12 mouse cellular contexts compared by ENCODE assay signal in genomic region chr13:116958776-116959589, GRCm38 (mm10).
"Had no signal": no experiment of that assay in that cellular context is flagged by ENCODE, and none has a peak within 500 bp of the region (broad histone marks: within the 10 kb centered on the region; RNA-seq: fewer than 3 reads in every experiment).

No protein-coding gene starts in this region.

- H3K4me1 ChIP-seq: stomach, embryonic 15.5 days had no signal

- H3K36me3 ChIP-seq: limb, embryonic 13.5 days; midbrain, embryonic 13.5 days; neural tube, embryonic 13.5 days; stomach, embryonic 15.5 days had no signal

- H3K4me3 ChIP-seq: layer of hippocampus, adult 2 months; limb, embryonic 13.5 days; midbrain, embryonic 13.5 days; neural tube, embryonic 13.5 days; stomach, embryonic 15.5 days had no signal

- H3K9ac ChIP-seq: limb, embryonic 13.5 days; liver, embryonic 14.5 days; midbrain, embryonic 13.5 days; neural tube, embryonic 13.5 days; stomach, embryonic 15.5 days had no signal

- H3K4me2 ChIP-seq: limb, embryonic 13.5 days; midbrain, embryonic 13.5 days; neural tube, embryonic 13.5 days; stomach, embryonic 15.5 days had no signal

- DNase-seq: lung, adult 18-20 months; retina, postnatal 1 day; right cerebral cortex, postnatal 14 days; thymus, adult 2 months; thymus, postnatal 36 days had no signal

- H3K27ac ChIP-seq: layer of hippocampus, adult 2 months; limb, embryonic 13.5 days; liver, embryonic 14.5 days; midbrain, embryonic 13.5 days; neural tube, embryonic 13.5 days; stomach, embryonic 15.5 days had no signal

- H3K27me3 ChIP-seq: limb, embryonic 13.5 days; midbrain, embryonic 13.5 days; neural tube, embryonic 13.5 days; stomach, embryonic 15.5 days had no signal

- ATAC-seq: inflammation-experienced regulatory T-cells, adult 6 months; midbrain, embryonic 13.5 days had no signal

- H3K9me3 ChIP-seq: limb, embryonic 13.5 days; midbrain, embryonic 13.5 days; neural tube, embryonic 13.5 days; stomach, embryonic 15.5 days had no signal
